Mouse (Mus musculus) liver, embryonic 11.5 days (tissue): ENCODE data around the gene Ift20. TPM values are rescaled to one million over a fixed set of nuclear protein-coding genes. Genes with fewer than 3 reads are reported as not detected.

Source experiments
- ATAC-seq: fragments of 200-750 bp; cut with Nextera tagmentation; replicated peaks from 2 replicates; pipeline ENCODE4 v1.8.0; 2017; ENCODE audit warnings: moderate number of reproducible peaks, mild to moderate bottlenecking, moderate TSS enrichment, moderate library complexity; ENCODE audit not compliant: low FRiP score
- DNase-seq: peaks from one replicate; pipeline ENCODE4 v3.0.0-alpha.2; 2017; ENCODE audit warnings: low spot score
- H3K27ac ChIP-seq: fragments of 300-500 bp; sonication (generic); 2 replicates; pipeline ENCODE4 v1.5.1; 2014; ENCODE audit warnings: mild to moderate bottlenecking, low read depth, low read length, control low read depth
- H3K27me3 ChIP-seq: fragments of 300-500 bp; sonication (generic); replicated peaks from 2 replicates; pipeline ENCODE4 v1.6.1; 2014; ENCODE audit warnings: low read length, mixed read lengths; ENCODE audit not compliant: control insufficient read depth, insufficient read depth
- H3K36me3 ChIP-seq: fragments of 300-500 bp; sonication (generic); 2 replicates; pipeline ENCODE4 v1.6.1; 2014; ENCODE audit warnings: mild to moderate bottlenecking, low read length, moderate library complexity, mixed read lengths; ENCODE audit not compliant: control insufficient read depth, insufficient read depth
- H3K4me1 ChIP-seq: fragments of 300-500 bp; sonication (generic); replicated peaks from 2 replicates; pipeline ENCODE4 v1.6.1; 2014; ENCODE audit warnings: low read length, mixed read lengths; ENCODE audit not compliant: control insufficient read depth, insufficient read depth
- H3K4me2 ChIP-seq: fragments of 300-500 bp; sonication (generic); 2 replicates; pipeline ENCODE4 v1.6.1; 2014; ENCODE audit warnings: mild to moderate bottlenecking, control low read depth, moderate library complexity
- H3K4me3 ChIP-seq: fragments of 300-500 bp; sonication (generic); 2 replicates; pipeline ENCODE4 v1.5.1; 2014; ENCODE audit warnings: low read depth, low read length, control low read depth
- H3K9ac ChIP-seq: fragments of 300-500 bp; sonication (generic); 2 replicates; pipeline ENCODE4 v1.6.1; 2014; ENCODE audit warnings: low read depth, low read length, control low read depth
- H3K9me3 ChIP-seq: fragments of 300-500 bp; sonication (generic); 2 replicates; pipeline ENCODE4 v1.6.1; 2016; ENCODE audit warnings: low read length, inconsistent platforms, mixed read lengths; ENCODE audit not compliant: control insufficient read depth
- WGBS: fragments of 180-500 bp; shearing (Covaris S2); extraction: QIAGEN DNeasy Blood & Tissue Kit; methylation state at CpG from one replicate; pipeline ENCODE4 v1.1.7; 2014; 5-methylcytosine and 5-hydroxymethylcytosine counted together
- polyA plus RNA-seq: library from polyadenylated mRNA; unstranded; fragments of >200 nt; fragmentation: Nextera tagmentation; extraction: Ambion mirVana; gene quantifications from 2 replicates; pipeline ENCODE4 v1.2.1, GENCODE M21; 2014

Gene Ift20
- polyA plus RNA-seq, 1 experiment from 2014 or later = 114 TPM

GRCm38 (mm10) chr11:78515549-78516325, 20.4 kb upstream of the Ift20 start:
- Histone ChIP-seq H3K27ac (no peak overlapping the region), H3K36me3 (peaks cover 37% of the 10 kb centered on the region), H3K9ac (no peak overlapping the region), H3K4me2 (no peak overlapping the region), H3K4me1 (peaks cover 7% of the 10 kb centered on the region), H3K4me3 (no peak overlapping the region), H3K9me3 (no peaks in the 10 kb centered on the region), H3K27me3 (no peaks in the 10 kb centered on the region)
- ATAC-seq (no peak), DNase-seq (no peak)
- whole genome bisulfite sequencing = 61% methylated on average over 2 of the region's 2 CpGs

- Histone ChIP-seq H3K36me3 (peaks cover 62% of the 10 kb centered on the region), H3K4me1 (no peaks in the 10 kb centered on the region), H3K9me3 (no peaks in the 10 kb centered on the region), H3K4me2 (no peak overlapping the region), H3K4me3 (no peak overlapping the region), H3K27me3 (no peaks in the 10 kb centered on the region), H3K9ac (no peak overlapping the region), H3K27ac (no peak overlapping the region)
- DNase-seq (no peak), ATAC-seq (no peak)
- WGBS = 94% methylated on average over 10 of the region's 10 CpGs
Observed at GRCm38 (mm10) chr11:78518931-78519330, 17.2 kb upstream of the Ift20 start.

- DNase-seq = no peak
- H3K27me3 ChIP-seq = no peaks in the 10 kb centered on the region
- no peak overlapping the region for H3K9ac ChIP-seq
- no peaks in the 10 kb centered on the region for H3K4me1 ChIP-seq
- no peak for ATAC-seq
- 94% methylated on average over 3 of the region's 3 CpGs for whole genome bisulfite sequencing
- H3K4me3 ChIP-seq = no peak overlapping the region
- H3K27ac ChIP-seq = no peak overlapping the region
- H3K36me3 ChIP-seq = peaks cover 47% of the 10 kb centered on the region
- no peak overlapping the region for H3K4me2 ChIP-seq
- no peaks in the 10 kb centered on the region for H3K9me3 ChIP-seq
Observed at GRCm38 (mm10) chr11:78521880-78522279, 14.3 kb upstream of the Ift20 start.

- DNase-seq (no peak), ATAC-seq (no peak)
- H3K9me3 ChIP-seq = no peaks in the 10 kb centered on the region
- WGBS = 79% methylated on average over 1 of the region's 1 CpGs
- no peak overlapping the region for H3K9ac ChIP-seq
- no peak overlapping the region for H3K4me3 ChIP-seq
- H3K36me3 ChIP-seq = peaks cover 46% of the 10 kb centered on the region
- no peaks in the 10 kb centered on the region for H3K27me3 ChIP-seq
- H3K27ac ChIP-seq = no peak overlapping the region
- no peaks in the 10 kb centered on the region for H3K4me1 ChIP-seq
- H3K4me2 ChIP-seq = no peak overlapping the region
Observed at GRCm38 (mm10) chr11:78522481-78522997, 13.6 kb upstream of the Ift20 start.

GRCm38 (mm10) chr11:78523241-78523955, 12.8 kb upstream of the Ift20 start:
- DNase-seq (no peak), ATAC-seq (no peak)
- Histone ChIP-seq H3K9ac (no peak overlapping the region), H3K9me3 (no peaks in the 10 kb centered on the region), H3K36me3 (peaks cover 42% of the 10 kb centered on the region), H3K4me1 (no peaks in the 10 kb centered on the region), H3K4me2 (no peak overlapping the region), H3K4me3 (no peak overlapping the region), H3K27ac (no peak overlapping the region), H3K27me3 (no peaks in the 10 kb centered on the region)
- WGBS = 91% methylated on average over 9 of the region's 9 CpGs

GRCm38 (mm10) chr11:78524838-78525237, 11.3 kb upstream of the Ift20 start:
- DNase-seq (no peak), ATAC-seq (no peak)
- WGBS = 91% methylated on average over 2 of the region's 2 CpGs

GRCm38 (mm10) chr11:78528714-78529113, 7.4 kb upstream of the Ift20 start:
- H3K4me2 ChIP-seq = no peak overlapping the region
- H3K9ac ChIP-seq = no peak overlapping the region
- no peaks in the 10 kb centered on the region for H3K4me1 ChIP-seq
- ATAC-seq (no peak), DNase-seq (no peak)
- H3K9me3 ChIP-seq = no peaks in the 10 kb centered on the region
- H3K27me3 ChIP-seq = no peaks in the 10 kb centered on the region
- peaks cover 25% of the 10 kb centered on the region for H3K36me3 ChIP-seq
- H3K4me3 ChIP-seq = no peak overlapping the region
- WGBS = 86% methylated on average over 9 of the region's 9 CpGs
- H3K27ac ChIP-seq = no peak overlapping the region

More at GRCm38 (mm10) chr11:78524838-78525237, 11.3 kb upstream of the Ift20 start:
- H3K36me3 ChIP-seq = peaks cover 47% of the 10 kb centered on the region
- no peak overlapping the region for H3K4me3 ChIP-seq
- no peak overlapping the region for H3K27ac ChIP-seq
- H3K4me1 ChIP-seq = no peaks in the 10 kb centered on the region
- no peaks in the 10 kb centered on the region for H3K9me3 ChIP-seq
- H3K9ac ChIP-seq = no peak overlapping the region
- no peaks in the 10 kb centered on the region for H3K27me3 ChIP-seq
- no peak overlapping the region for H3K4me2 ChIP-seq

- 89% methylated on average over 12 of the region's 12 CpGs for WGBS
Observed at GRCm38 (mm10) chr11:78530001-78530400, 6.2 kb upstream of the Ift20 start.

More at GRCm38 (mm10) chr11:78530001-78530400, 6.2 kb upstream of the Ift20 start:
- H3K9me3 ChIP-seq = no peaks in the 10 kb centered on the region
- no peak overlapping the region for H3K4me3 ChIP-seq
- peaks cover 19% of the 10 kb centered on the region for H3K36me3 ChIP-seq
- DNase-seq (no peak), ATAC-seq (no peak)
- peaks cover 5% of the 10 kb centered on the region; the same call in 1 of the 2 replicates for H3K4me1 ChIP-seq
- no peak overlapping the region for H3K4me2 ChIP-seq
- H3K27ac ChIP-seq = no peak overlapping the region; the same call in 1 of the 2 replicates
- H3K9ac ChIP-seq = no peak overlapping the region
- no peaks in the 10 kb centered on the region for H3K27me3 ChIP-seq
